Mouse (Mus musculus) heart, adult 18-20 months (tissue): ENCODE measurements around the gene Csrnp3. TPM values are rescaled to one million over a fixed set of nuclear protein-coding genes. Genes with fewer than 3 reads are reported as not detected.
"Not testable (repeated sequence)": the region's sequence is repeated elsewhere in the genome, so short reads cannot be mapped to it uniquely, and the experiment has no call there.

ENCODE experiments used
- DNase-seq, 2 experiments: peaks; one replicate each; pipeline ENCODE4 v3.0.0; 2021 to 2022; ENCODE audit warnings: mixed read lengths in 1 of 2
- long read RNA-seq, 2 experiments: library from polyadenylated mRNA; stranded (forward); transcript quantifications; one replicate each; pipeline ENCODE4 v2.0.0; 2021
- total RNA-seq, 2 experiments: library from RNA; stranded (reverse); gene quantifications; 2 replicates each; pipeline ENCODE4 v1.2.3; 2021

Csrnp3 gene
- under 1 TPM; 0.23 to 0.32 TPM for total RNA-seq
- long read RNA-seq, experiment 1 = 0 reads
- long read RNA-seq, experiment 2 = 0 reads

- DNase-seq = no peak
Measured at GRCm38 (mm10) chr2:65845551-65845950, at the start of gene Csrnp3. Gene Csrnp3, plus strand, starts transcription at chr2:65845767.

GRCm38 (mm10) chr2:65801054-65801709 is 44.4 kb upstream of the Csrnp3 start:
- DNase-seq = no peak

DNA sequence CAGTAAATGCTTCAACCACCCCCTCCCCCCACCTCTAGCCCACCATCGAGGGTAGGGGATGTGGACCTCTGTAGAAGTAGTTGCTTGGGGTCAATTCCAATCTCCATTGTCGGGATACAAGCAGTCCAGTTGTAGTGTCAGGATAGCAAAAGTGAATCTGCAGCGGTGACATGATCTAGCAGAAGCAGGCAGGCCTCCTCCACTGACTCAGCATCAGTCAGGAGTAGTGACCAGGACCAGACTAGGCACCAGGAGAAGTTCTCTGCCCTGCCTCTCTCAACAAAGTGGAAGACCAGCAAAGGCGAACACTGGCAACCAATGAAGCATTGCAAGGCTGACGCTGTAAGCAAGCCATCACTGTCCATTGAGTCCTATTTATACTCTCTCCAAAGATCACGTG is 39.0 kb upstream of the Csrnp3 start:
- no peak for DNase-seq

- DNase-seq = not testable (repeated sequence)
Measured at GRCm38 (mm10) chr2:65811203-65811602, 34.4 kb upstream of the Csrnp3 start.

GRCm38 (mm10) chr2:65818080-65818796 is 27.3 kb upstream of the Csrnp3 start:
- peak; percentile 25 to 33 for DNase-seq

GRCm38 (mm10) chr2:65820114-65820769 is 25.3 kb upstream of the Csrnp3 start:
- no peak for DNase-seq

DNA sequence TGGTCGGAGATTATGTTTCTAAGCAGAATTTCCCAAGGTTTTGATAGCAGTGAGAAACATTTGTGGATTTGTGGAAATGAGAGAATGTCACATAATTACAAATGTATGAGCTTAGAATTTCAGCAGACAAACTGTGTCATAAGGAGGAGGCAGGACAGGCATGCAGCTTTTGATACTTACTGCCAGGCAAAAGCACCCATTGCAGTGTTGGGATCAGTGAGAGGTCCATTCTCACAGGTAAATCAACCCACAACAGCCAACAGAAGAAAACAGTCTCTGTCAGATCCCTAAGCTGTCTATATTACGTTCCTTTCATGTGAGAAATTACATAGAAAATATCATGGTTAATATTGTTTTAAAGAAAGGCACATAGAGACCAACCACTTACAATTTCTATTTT is 19.3 kb upstream of the Csrnp3 start:
- DNase-seq = no peak

DNA sequence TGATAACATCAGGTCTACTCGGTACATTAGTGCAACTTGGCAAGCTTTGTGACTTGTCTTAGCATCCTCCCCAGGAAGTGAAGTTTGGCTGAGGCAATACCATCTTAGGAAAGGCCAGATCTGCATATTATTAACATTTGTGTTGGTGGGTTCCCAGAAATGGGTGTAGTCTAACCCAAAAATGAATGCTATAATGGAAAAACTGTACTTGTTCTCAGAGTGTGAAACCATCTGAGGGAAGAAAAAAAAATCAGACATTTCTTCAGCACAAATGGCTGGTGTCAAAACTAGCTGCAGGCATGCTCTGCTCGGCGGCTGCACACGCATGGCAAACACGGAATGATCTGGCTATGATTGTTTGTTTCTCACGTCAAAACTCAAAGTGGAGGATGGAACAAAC is 18.8 kb upstream of the Csrnp3 start:
- no peak for DNase-seq

- no peak for DNase-seq
Measured at GRCm38 (mm10) chr2:65828699-65829098, 16.9 kb upstream of the Csrnp3 start.

- DNase-seq = no peak
Measured at GRCm38 (mm10) chr2:65832738-65833395, 12.7 kb upstream of the Csrnp3 start.

DNA sequence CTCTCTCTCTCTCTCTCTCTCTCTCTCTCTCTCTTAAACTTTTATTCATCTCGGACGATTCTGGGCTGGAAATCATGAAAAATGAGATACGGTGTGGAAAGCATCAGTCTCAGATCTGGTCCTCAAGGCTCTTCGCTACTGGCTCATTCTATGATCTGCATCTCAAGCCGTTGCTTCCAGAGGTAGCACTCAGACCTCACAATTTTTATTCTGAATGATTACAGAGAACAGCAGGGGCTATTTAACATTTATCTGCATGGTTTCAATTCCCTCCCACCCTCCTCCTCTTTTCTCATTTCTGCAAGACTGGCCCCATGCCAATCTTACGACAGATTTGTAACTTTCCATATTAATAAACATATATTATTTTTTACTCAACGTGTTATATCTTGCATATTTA is 12.1 kb upstream of the Csrnp3 start:
- DNase-seq = no peak

DNA sequence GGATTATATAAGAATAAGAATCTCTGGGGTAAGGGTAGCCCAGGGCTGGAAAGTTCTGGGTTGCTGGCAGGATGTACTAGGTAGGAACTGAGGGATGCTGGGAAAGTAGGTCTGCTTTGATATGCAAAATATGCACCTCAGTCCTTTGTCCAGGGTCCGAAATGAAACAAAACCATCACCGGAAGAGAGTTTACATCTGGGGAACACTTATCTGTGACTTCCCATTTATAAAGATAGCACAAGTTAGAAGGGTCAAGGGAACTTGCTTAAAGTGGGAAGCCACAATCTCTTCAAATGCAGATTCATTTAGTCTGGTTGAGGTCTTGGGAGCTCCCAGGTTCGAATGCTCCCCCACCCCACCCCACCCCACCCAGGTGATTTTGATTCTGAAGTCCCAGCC is 4.0 kb upstream of the Csrnp3 start:
- DNase-seq = no peak

GRCm38 (mm10) chr2:65842356-65842755 is 3.2 kb upstream of the Csrnp3 start:
- no peak for DNase-seq

DNA sequence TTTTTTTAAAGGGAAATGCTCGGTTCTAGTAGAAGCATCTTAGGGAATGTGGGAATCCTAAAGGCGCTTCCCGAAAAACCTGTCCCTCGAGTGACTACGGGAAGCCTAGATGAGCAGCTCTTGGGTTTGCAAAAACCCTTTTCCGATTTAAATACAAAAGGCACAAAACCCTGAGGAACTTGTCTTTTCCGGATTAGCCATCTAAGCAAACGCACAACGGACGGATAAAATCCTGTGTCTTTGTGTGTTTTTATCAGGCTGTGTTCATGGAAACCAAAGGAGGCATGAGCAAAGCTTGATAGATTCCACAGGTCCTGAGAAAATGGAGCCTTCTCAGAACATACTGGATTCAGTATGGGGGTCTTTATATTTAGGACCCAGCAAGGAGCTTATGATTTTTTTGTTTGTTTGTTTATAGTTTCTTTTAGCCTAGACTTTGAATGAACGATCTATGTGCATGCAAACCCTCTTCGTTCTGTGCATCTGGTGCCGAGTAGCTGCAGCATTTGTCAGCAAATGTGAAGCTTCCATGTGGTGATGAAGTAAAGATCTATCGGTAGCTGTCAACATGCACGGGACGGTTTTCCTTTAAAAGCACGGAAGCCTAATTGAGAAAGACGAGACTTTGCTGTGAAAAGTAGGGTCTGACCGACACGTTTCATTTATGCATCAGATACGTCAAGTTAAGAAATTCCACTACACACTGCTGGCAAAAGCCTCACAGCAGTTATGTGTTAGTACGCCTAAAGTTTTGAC is 611 bp downstream of the Csrnp3 start:
- no peak for DNase-seq

DNA sequence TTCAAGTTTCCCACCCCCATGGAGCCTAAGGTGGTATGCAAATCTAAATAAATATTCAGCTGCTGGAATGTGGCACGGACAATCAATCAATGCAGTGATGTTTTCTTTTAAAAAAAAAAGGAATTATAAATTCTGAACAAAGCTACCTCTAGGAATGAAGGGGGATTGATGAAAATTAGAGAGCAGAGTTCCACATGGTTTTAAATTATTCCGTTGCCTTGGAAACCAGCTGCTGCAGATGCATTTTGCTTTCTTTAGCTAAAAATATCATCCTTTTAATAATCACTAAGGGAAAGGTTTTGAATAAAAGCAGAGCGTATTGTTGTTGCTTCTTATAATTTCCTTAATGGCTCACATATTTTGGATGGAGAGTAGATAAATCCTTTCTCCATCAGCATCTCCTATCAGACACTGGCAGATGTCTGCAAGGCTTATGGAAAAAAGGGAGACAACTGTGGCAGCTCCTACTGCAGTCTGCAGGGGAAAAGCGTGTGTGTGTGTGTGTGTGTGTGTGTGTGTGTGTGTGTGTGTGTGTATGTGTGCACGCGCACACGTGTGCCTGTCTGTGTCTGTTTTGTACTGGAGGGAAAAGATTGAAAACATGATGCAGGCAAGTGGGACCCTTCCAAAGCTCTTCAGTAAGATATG is 2.0 kb downstream of the Csrnp3 start:
- DNase-seq = no peak

DNA sequence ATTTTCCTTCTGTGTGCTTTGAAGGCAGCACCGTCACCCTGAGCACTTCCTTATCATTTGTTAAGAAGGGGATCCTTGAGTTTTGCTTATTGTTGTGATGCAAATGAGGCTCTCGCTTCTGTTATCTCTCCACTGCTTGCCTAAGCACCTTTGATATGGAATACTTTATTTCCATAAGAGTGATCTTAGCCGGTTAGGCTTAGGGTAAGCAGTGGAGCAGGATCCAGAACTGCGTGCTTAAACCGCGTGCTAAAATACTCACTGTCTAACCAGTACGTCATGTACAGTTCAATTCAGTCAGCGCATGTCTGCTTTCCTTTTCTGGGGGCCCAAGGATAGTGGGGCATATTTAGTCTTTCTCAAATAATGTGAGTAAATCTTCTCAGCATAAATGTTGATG is 3.1 kb downstream of the Csrnp3 start:
- no peak for DNase-seq

GRCm38 (mm10) chr2:65850282-65850681 is 4.7 kb downstream of the Csrnp3 start:
- DNase-seq = not testable (repeated sequence)

- DNase-seq = no peak
Measured at GRCm38 (mm10) chr2:65856791-65857190, 11.2 kb downstream of the Csrnp3 start.

- DNase-seq = peak; percentile 4 to 10
Measured at GRCm38 (mm10) chr2:65859767-65860727, 14.5 kb downstream of the Csrnp3 start.

DNA sequence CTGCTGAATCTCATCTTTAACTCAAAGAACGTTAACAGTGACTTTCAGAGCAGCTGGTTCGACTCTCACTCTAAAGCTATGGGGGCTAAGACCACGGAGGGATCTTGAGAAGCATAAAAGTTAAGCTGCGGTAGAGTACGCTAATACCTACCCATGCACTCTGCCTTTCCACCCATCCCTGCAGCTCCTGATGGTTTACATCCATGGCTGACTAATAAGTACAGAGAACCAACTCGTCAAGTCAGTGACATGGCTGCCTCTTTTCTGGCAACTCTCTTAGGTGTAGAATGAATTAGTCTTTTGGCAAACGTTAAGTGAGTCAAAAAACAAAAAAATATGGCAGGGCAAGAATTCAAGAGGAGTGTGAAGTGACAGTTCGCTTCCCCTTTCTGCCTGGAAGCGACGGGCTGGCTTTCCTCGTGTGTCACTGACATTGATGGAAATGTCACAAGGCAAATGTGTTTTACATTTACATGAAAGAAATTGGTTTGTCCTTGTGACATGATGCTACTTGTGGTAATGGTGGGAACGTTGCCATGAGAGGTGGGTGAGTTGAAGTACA is 19.3 kb downstream of the Csrnp3 start:
- no peak for DNase-seq
